ENCODE assay signal across 19 mouse cellular contexts in genomic region chr1:151000714-151001113, GRCm38 (mm10). TPM values are rescaled to one million over a fixed set of nuclear protein-coding genes. Genes with fewer than 3 reads are reported as not detected.
DNase-seq lines count a peak whose midpoint lies in the region; ATAC-seq and TF ChIP-seq lines count a peak whose summit lies in the region.
"Had no signal": no experiment of that assay in that cellular context is flagged by ENCODE, and none has a peak within 500 bp of the region (broad histone marks: within the 10 kb centered on the region; RNA-seq: fewer than 3 reads in every experiment).

No protein-coding gene starts in this region.

- intact Hi-C loops in heart, postnatal 10 days (cut with DNase I) = loop anchor here (5.0 kb wide), 1 partner anchor 178 kb away; no protein-coding TSS in a partner anchor

- WGBS in forebrain, embryonic 14.5 days = 60% methylated on average over 13 of the region's 13 CpGs
- 72% methylated on average over 13 of the region's 13 CpGs for WGBS in forebrain, embryonic 13.5 days
- WGBS in heart, postnatal 0 days = 47% methylated on average over 13 of the region's 13 CpGs

- H3K4me2 ChIP-seq in forebrain, embryonic 14.5 days (ENCODE audit: low read length) = no peak overlapping the region
- H3K4me2 ChIP-seq in forebrain, embryonic 13.5 days = no peak overlapping the region
- H3K4me2 ChIP-seq in heart, postnatal 0 days (ENCODE audit: low read depth, low read length) = peak overlapping the region; percentile 54
- H3K4me2 ChIP-seq: neural tube, embryonic 15.5 days had no signal

- H3K9me3 ChIP-seq in forebrain, embryonic 14.5 days (replicated peaks; ENCODE audit: control insufficient read depth, low read length) = no peaks in the 10 kb centered on the region
- H3K9me3 ChIP-seq in forebrain, embryonic 13.5 days (replicated peaks) = 0 out of 2 replicates have a peak, but pooled peaks cover 3% of the 10 kb centered on the region
- 0 out of 2 replicates have a peak, but pooled peaks cover 7% of the 10 kb centered on the region for H3K9me3 ChIP-seq in heart, postnatal 0 days (replicated peaks; ENCODE audit: control insufficient read depth, low read length)
- H3K9me3 ChIP-seq: limb, embryonic 10.5 days; midbrain, embryonic 10.5 days; neural tube, embryonic 15.5 days had no signal

- TF ChIP-seq EP300 in heart, postnatal 0 days (IDR thresholded peaks at IDR 0.05; ENCODE audit: low read depth) = no peak

- no peaks in the 10 kb centered on the region for H3K36me3 ChIP-seq in forebrain, embryonic 14.5 days (ENCODE audit: control insufficient read depth, insufficient read depth, low read length)
- no peaks in the 10 kb centered on the region for H3K36me3 ChIP-seq in forebrain, embryonic 13.5 days (ENCODE audit: poor library complexity, severe bottlenecking)
- H3K36me3 ChIP-seq in heart, postnatal 0 days (replicated peaks; ENCODE audit: control insufficient read depth, insufficient read depth, low read length) = no peaks in the 10 kb centered on the region
- H3K36me3 ChIP-seq in testis, adult 2 months (ENCODE audit: control insufficient read depth, insufficient read depth, low read length) = no peaks in the 10 kb centered on the region
- H3K36me3 ChIP-seq: midbrain, embryonic 10.5 days; neural tube, embryonic 15.5 days had no signal

- no peaks in the 10 kb centered on the region for H3K4me1 ChIP-seq in forebrain, embryonic 14.5 days (ENCODE audit: control insufficient read depth, insufficient read depth, low read length)
- no peaks in the 10 kb centered on the region for H3K4me1 ChIP-seq in forebrain, embryonic 13.5 days
- H3K4me1 ChIP-seq in heart, postnatal 0 days (ENCODE audit: control insufficient read depth, insufficient read depth) = peaks cover 19% of the 10 kb centered on the region
- no peaks in the 10 kb centered on the region for H3K4me1 ChIP-seq in testis, adult 2 months (ENCODE audit: control insufficient read depth, insufficient read depth, low read length)
- H3K4me1 ChIP-seq: midbrain, embryonic 10.5 days; neural tube, embryonic 15.5 days had no signal

- H3K27me3 ChIP-seq in forebrain, embryonic 14.5 days (replicated peaks; ENCODE audit: control insufficient read depth, insufficient read depth, low read length) = no peaks in the 10 kb centered on the region
- H3K27me3 ChIP-seq in forebrain, embryonic 13.5 days = no peaks in the 10 kb centered on the region
- no peaks in the 10 kb centered on the region for H3K27me3 ChIP-seq in heart, postnatal 0 days (ENCODE audit: control insufficient read depth, insufficient read depth, low read length)
- no peaks in the 10 kb centered on the region for H3K27me3 ChIP-seq in testis, adult 2 months (ENCODE audit: control insufficient read depth, insufficient read depth, low read length)
- H3K27me3 ChIP-seq: neural tube, embryonic 15.5 days had no signal

- H3K27ac ChIP-seq in forebrain, embryonic 14.5 days (ENCODE audit: low read depth, low read length) = no peak overlapping the region
- no peak overlapping the region for H3K27ac ChIP-seq in forebrain, embryonic 13.5 days
- H3K27ac ChIP-seq in heart, postnatal 0 days (ENCODE audit: low read depth) = peak overlapping the region; percentile 52
- no peak overlapping the region for H3K27ac ChIP-seq in testis, adult 2 months (ENCODE audit: control insufficient read depth, insufficient read depth, low read depth, low read length)
- H3K27ac ChIP-seq: hindbrain, postnatal 0 days; limb, embryonic 10.5 days; liver, embryonic 14.5 days; midbrain, embryonic 10.5 days; neural tube, embryonic 15.5 days had no signal

- ATAC-seq in forebrain, embryonic 14.5 days = peak; percentile 29; the same call in 1 of the 2 replicates
- no peak for ATAC-seq in forebrain, embryonic 13.5 days
- peak; percentile 41; the same call in 1 of the 2 replicates for ATAC-seq in heart, postnatal 0 days (ENCODE audit: insufficient read depth, low read depth)
- ATAC-seq: forebrain, embryonic 16.5 days; hindbrain, postnatal 0 days had no signal

- DNase-seq in forebrain, embryonic 14.5 days (ENCODE audit: low spot score) = peak; percentile 33
- DNase-seq in heart, postnatal 0 days (ENCODE audit: low spot score) = peak; percentile 28
- DNase-seq in heart, postnatal 10 days = no peak
- no peak for DNase-seq in testis, postnatal 14 days (ENCODE audit: low spot score)
- DNase-seq in left cerebral cortex, adult 11 months (ENCODE audit: low spot score) = no peak
- DNase-seq in layer of hippocampus, adult 11-12 months (ENCODE audit: low spot score) = no peak
- DNase-seq: adrenal gland, postnatal 14 days; cerebellum, postnatal 10 days; right cerebral cortex, postnatal 4 days; thymus, postnatal 25 days had no signal

- no peak for TF ChIP-seq CTCF in heart, postnatal 0 days (IDR thresholded peaks at IDR 0.05; ENCODE audit: low read depth)
- TF ChIP-seq CTCF in testis, adult 2 months (IDR thresholded peaks at IDR 0.05; ENCODE audit: control insufficient read depth, insufficient read depth, insufficient replicate concordance, low read depth, low read length) = no peak

- no peak overlapping the region for H3K4me3 ChIP-seq in forebrain, embryonic 14.5 days (ENCODE audit: low read depth, low read length)
- H3K4me3 ChIP-seq in forebrain, embryonic 13.5 days = no peak overlapping the region
- peak overlapping the region; percentile 26; the same call in 1 of the 2 replicates for H3K4me3 ChIP-seq in heart, postnatal 0 days (ENCODE audit: low read depth, low read length)
- peak overlapping the region; percentile 27; the same call in 1 of the 2 replicates for H3K4me3 ChIP-seq in testis, adult 2 months (ENCODE audit: control insufficient read depth, low read depth, low read length)
- H3K4me3 ChIP-seq: limb, embryonic 10.5 days; midbrain, embryonic 10.5 days; neural tube, embryonic 15.5 days had no signal

- TF ChIP-seq POLR2A in testis, adult 2 months (IDR thresholded peaks at IDR 0.05; ENCODE audit: control insufficient read depth, low read depth, low read length) = no peak

- no peak overlapping the region for H3K9ac ChIP-seq in forebrain, embryonic 14.5 days (ENCODE audit: low read length)
- no peak overlapping the region for H3K9ac ChIP-seq in forebrain, embryonic 13.5 days
- H3K9ac ChIP-seq in heart, postnatal 0 days (replicated peaks; ENCODE audit: low read depth, low read length) = no peak overlapping the region
- H3K9ac ChIP-seq: liver, embryonic 14.5 days; neural tube, embryonic 15.5 days had no signal

RNA-seq across cellular contexts. Expression of gene Hmcn1, which starts 7.5 kb away (rescaled TPM):
- polyA plus RNA-seq in forebrain, embryonic 14.5 days (2014; fragmentation: Nextera tagmentation; extraction: Ambion mirVana) = 1.1 and 1.8 TPM in 2 replicates
- 1.1 and 1.2 TPM in 2 replicates for polyA plus RNA-seq in forebrain, embryonic 13.5 days (2015; fragmentation: Nextera tagmentation; extraction: Ambion mirVana)
- 51.0 and 59.2 TPM in 2 replicates for total RNA-seq in heart, postnatal 0 days (2014; rRNA removed; ENCODE audit: low replicate concordance)
- polyA plus RNA-seq in heart, postnatal 0 days (2015; fragmentation: Nextera tagmentation; extraction: Ambion mirVana) = 18.3 and 18.9 TPM in 2 replicates
- total RNA-seq in heart, postnatal 10 days (2021) = 10 to 100 TPM; 39.5 to 43.6 TPM
- polyA plus RNA-seq in testis, adult 2 months (2012; rRNA removed) = 0.84 and 1.8 TPM in 2 replicates
- total RNA-seq: granulocyte monocyte progenitor cell, adult 5-6 weeks had no signal

Comparison
In these comparisons a context has a peak if more than half of its experiments do, and no peak if none do; other contexts are left out.
1. DNase-seq: peak in forebrain, embryonic 14.5 days (single experiment) and heart, postnatal 0 days (single experiment); none in heart, postnatal 10 days (0 of 2), testis, postnatal 14 days (single experiment), left cerebral cortex, adult 11 months (single experiment) and layer of hippocampus, adult 11-12 months (single experiment).
2. H3K4me3 ChIP-seq: peak in heart, postnatal 0 days (single experiment) and testis, adult 2 months (single experiment); none in forebrain, embryonic 14.5 days (single experiment) and forebrain, embryonic 13.5 days (single experiment).